Mouse (Mus musculus) monocyte, adult 2 months (primary cell): ENCODE data around the gene Rab34.
A peak's percentile ranks its signal among the peaks of the same experiment; 100 is the strongest.

Experiments used
- DNase-seq, 2 experiments: peaks; one replicate each; pipeline ENCODE4 v3.0.0; 2022; ENCODE audit warnings: low spot score in 2 of 2, low read depth in 1 of 2

Gene Rab34

GRCm38 (mm10) chr11:78164924-78165760 lies 23.1 kb upstream of the Rab34 start, which contains the start of gene Traf4:
Gene Traf4, minus strand, starts transcription at chr11:78165589.
- DNase-seq = no peak

- no peak for DNase-seq
Measured at GRCm38 (mm10) chr11:78165761-78166109, 22.5 kb upstream of the Rab34 start.

- no peak for DNase-seq
Measured at GRCm38 (mm10) chr11:78166161-78166560, 22.1 kb upstream of the Rab34 start.

DNA sequence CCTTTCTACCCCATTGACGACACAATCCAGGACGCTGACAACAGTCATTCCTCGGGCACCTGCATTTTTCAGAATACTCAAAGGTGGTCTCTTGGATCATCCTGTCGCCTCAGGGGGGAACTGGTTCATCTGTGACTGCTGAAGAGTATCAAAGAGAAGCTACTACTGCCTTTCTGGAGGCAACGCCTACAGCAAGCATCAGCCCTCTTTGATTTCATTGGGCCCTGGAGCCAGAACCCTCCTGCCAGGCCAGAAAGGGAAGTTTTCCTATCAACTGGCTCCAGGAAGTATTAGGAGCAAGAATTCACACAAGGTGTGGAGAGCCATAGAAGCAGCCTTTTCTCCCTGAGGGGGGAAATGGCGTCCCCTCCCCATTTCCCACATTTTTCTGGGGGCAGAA lies 21.6 kb upstream of the Rab34 start:
- no peak for DNase-seq

DNA sequence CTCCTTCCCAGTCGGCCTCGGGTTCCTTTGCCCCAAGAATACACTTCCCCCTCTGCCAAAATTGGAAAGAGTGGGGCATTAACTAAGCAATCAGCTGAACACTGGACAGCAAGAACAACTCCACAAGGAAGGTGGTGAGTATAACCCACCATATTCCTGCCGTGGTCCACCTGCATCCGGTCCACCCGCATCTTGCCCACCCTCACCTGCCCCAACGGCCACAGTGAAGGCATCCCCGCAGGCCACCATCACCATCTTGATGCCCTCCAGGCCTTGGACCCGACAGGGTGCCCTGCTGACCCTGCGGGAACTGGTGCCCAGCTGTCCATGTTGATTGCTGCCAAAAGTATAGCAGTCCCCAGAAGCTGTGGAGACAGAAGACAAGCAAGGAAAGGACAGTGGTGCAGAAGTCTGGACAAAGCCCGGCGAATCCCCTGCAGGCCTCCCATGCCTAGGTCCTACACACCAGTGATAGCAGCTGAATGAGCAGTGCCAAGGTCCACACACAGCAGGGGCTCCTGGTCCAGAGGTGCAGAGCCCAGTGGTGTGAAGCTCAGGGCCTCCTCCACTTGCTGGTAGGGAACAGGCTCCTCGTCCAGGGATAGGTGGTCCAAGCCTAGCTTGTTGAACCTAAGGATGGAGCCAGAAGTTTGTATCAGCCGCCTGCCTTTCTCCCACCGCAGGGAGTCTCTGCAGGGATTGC lies 20.8 kb upstream of the Rab34 start:
- DNase-seq = no peak

DNA sequence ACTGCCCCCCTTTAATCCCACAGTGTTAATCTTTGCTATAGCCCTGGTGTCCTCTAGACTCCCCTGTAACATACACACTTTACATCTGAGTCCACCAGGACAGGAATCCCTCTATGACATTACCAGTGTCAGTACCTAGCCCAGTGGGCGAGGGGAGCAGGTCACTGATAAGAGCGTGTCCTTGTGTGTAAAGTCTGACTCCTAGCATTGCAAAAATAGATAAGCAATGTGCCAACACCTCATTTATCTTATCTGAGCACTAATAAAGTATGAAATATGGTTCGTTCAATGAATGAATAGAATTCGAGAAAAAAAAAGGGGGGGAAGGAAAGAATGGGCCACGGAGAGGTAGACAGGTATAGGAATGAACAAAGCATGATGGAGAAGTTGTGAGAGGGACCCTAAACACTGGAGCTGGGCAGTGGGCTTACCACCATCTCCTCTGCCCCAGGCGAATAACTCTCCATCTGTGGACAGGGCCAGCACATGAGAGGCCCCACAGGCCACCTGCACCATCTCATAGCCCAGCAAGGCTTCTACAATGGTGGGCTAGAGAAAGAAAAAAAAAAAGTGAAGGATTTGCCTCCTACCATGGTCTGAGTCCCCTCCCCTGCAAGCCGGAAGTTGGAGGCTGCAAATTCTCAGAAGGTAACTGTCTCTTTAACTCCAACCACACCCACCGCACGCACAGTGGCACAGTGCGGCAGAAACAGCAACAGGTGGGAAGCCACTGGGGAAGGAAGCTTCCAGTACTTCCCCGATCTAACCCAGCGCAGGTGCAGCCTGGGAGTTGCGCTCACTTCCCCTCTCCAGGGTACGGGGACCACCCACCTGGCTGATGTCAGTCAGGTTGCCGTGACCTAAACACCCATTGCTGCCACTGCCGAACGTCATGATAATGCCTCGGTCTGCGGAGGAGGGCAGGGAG lies 19.4 kb upstream of the Rab34 start:
- no peak for DNase-seq

DNA sequence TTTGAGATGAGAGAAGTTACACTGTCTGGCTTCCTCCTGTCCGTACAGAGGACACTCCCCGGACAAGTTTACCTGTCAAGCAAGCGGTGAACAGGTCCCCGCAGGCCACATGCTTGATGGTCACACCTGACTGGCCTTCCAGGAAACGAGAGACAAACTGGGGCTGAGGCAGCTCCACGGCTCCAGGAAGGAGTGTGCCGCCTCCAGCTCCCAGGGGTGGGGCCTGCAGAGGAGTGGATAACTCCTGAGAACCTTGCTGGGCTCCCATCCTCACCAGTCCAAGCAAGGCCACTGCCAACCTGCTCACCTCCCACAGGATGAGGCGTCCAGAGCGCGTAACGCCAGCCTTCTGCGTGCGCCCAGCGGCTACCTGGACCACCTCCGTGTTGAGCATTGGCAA lies 17.9 kb upstream of the Rab34 start:
- DNase-seq = no peak

DNA sequence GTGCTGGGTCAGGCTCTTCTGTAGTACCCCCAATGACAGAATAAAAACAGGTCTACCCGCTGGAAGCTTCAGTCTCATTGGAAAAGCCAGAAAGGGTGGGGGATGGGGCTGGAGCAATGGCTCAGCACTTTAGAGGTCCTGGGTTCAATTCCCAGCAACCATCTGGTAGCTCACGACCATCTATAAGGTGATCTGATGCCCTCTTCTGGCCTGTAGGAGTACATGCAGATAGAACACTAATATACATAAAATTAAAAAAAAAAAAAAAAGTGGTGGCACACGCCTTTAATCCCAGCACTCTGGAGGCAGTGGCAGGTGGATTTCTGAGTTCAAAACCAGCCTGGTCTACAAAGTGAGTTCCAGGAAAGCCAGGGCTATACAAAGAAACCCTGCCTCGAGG lies 16.9 kb upstream of the Rab34 start:
- DNase-seq = no peak

DNA sequence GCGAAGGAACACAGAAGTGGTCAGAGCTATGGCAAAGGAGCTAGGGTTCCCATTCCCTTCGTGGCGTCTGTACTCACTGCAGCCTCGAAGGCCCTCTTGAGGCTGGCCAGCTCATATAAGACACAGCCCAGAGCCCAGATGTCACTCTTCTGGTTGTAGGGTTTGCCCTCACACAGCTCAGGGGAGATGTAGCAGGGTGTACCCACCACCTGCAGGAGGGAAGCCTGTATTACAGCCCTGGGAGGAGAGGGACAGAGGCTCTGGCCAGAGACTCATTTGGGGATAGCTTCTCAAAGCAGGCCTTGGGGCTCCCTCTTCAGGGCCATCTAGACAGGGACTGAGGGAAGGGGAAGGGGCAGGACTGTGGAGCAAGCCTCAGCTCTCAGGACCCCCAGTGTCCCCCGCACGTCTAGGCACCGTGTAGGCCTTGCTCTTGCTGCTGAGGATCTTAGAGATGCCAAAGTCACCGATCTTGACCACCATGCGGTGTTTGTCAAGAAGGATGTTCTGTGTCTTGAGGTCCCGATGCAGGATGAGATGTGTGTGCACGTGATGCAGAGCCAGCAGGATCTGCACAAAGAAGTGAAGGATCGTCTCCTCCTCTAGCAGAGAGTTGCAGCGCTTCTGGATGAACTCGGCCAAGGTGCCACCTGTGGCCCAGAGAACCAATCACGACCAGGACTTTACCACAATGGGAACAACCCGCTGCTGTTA lies 16.0 kb upstream of the Rab34 start:
- DNase-seq = no peak

- DNase-seq = no peak
Measured at GRCm38 (mm10) chr11:78172748-78173383, 15.4 kb upstream of the Rab34 start.

DNA sequence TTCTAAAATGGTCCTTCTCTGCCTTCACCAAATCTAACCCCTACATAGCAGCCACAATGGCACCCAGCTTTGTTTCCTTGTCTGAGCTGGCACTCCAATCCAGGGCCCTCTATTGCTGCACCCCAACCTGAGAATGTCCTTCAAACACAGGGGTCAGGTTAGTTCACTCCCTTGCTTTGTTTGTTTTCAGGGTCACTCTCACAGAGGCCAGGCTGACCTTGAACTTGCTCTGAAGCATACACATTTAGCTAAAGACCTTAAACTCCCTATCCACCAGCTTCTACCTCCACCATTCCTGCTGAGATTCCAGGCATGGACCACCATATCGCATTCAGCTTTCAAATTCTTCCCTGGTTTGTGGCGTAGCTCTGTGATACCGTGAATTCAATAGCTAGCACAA lies 13.7 kb upstream of the Rab34 start:
- no peak for DNase-seq

DNA sequence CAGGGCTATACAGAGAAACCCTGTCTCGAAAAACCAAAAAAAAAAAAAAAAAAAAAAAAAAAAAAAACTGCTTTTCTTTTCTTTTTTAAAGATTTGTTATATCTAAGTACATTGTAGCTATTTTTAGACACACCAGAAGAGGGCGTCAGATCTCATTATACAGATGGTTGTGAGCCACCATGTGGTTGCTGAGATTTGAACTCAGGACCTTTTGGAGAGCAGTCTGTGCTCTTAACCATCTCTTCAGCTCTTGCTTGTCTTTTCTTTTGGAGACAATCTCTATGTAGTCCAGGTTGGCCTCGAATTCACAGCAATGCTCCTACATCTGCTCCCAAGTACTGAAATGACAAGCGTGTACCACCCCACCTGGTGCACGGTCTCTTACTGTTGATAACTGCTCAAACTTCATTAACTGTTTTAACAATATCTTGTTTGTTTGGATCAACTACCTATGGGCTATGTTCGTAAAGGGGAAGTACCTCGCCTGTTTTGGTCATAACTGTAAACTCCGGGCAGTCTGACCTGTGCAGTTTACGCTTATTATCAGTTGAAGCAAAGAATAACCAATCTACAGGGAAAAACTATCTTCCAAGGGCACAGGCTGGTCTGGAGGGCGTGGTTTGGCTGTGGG lies 12.3 kb upstream of the Rab34 start:
- no peak for DNase-seq

DNA sequence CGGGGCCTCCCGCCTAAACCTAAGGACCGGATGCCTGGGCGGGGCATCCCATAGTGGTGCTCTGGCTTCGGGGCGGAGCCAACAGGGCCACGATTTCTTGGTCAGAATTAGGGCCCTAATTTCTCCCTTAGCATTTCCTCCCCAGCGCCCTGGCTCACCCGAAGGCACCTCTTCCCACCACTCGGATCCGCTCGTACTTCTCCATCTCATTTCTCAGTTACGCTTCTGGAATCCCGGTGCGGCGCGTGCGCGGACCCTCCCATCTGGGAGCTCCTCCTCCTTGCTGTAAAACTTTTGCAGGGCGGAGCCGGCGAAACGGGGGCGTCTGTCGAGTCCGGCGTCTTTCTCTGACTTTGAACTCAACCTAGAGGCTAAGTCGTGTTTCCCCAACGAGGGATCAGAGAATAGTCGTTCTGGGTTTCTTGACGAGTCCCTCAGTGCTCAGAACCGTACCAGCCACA lies 11.8 kb upstream of the Rab34 start, which contains the start of the genes Nek8 and Tlcd1:
TSS of gene Nek8 (minus strand) at position 274 of the 461 bp plus-strand sequence.
TSS of gene Tlcd1 (plus strand) at position 310 of the 461 bp plus-strand sequence.
- DNase-seq = peak; percentile 73 to 83

- no peak for DNase-seq
Measured at GRCm38 (mm10) chr11:78176905-78177331, 11.3 kb upstream of the Rab34 start.

GRCm38 (mm10) chr11:78177437-78177836 lies 10.8 kb upstream of the Rab34 start:
- no peak for DNase-seq

DNA sequence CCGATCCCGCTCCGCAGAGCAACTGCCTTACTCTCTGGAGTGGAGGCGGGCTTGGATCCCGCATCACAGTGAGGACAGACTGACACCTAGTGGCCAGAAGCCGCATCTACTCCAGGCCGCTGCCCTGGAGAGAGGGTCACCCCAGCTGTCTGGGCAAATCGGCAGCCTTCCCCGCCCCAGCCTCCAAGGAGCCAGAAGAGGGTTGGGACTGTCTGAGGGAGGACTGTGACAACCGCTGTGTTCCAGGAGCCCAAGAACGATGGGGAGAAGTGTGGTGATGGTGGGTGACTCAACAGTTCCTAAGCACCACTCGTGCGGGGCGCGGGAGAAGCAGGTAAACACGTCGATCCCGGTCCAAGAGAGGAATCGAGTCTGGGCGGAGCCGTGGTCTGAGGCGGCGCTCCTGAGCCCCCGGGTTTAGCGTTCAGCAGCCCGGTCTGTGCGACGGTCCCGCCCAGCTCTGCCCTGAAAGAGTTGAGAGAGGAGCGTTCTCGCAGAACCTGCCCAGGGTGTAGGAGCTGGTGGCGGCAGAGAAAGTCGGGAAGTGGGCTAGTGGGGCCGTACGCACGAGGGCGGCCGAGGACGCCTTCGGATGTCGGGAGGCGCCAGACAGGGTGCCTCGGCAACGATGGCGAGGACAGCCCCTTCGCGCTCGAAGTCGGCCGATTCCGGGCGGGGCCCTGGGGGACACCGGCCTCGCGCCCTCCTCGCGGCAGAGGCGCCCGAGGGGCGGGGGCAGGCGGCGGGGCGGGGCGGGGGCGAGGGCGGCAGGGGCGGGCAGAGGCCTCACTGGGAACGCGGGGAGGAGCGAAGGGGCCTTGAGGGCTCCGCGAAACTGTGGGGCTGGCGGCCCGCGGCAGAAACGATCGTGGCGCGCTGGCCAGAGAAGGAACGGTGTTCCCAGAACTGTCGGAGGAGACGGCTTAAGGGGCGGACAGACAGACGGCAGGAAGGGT lies 10.0 kb upstream of the Rab34 start:
- peak; percentile 89 for DNase-seq

- no peak for DNase-seq
Measured at GRCm38 (mm10) chr11:78178859-78179437, 9.3 kb upstream of the Rab34 start.

- no peak for DNase-seq
Measured at GRCm38 (mm10) chr11:78179438-78179999, 8.7 kb upstream of the Rab34 start.
